Comparison of ENCODE assay signal across 9 mouse cellular contexts in genomic region chr7:105256656-105257055, GRCm38 (mm10). TPM values are rescaled to one million over a fixed set of nuclear protein-coding genes. Genes with fewer than 3 reads are reported as not detected.
DNase-seq lines count a peak whose midpoint lies in the region; ATAC-seq and TF ChIP-seq lines count a peak whose summit lies in the region.
"Had no signal": no experiment of that assay in that cellular context is flagged by ENCODE, and none has a peak within 500 bp of the region (broad histone marks: within the 10 kb centered on the region; RNA-seq: fewer than 3 reads in every experiment).

No protein-coding gene starts in this region.

- DNase-seq in ES-CJ7 (ENCODE audit: low read depth, low spot score) = peak; percentile 28
- peak; percentile 16 for DNase-seq in c-Kit-positive CD71-positive TER-119-positive erythroid progenitor cells, embryonic 14.5 days (ENCODE audit: low spot score)
- peak; percentile 6 for DNase-seq in naive thymus-derived CD4-positive, alpha-beta T cell, adult 2 months (ENCODE audit: low read depth)
- DNase-seq in yolk sac, embryonic 10.5 days (ENCODE audit: low spot score) = no peak
- DNase-seq in layer of hippocampus, adult 11-12 months (ENCODE audit: low spot score) = no peak

- H3K4me1 ChIP-seq in intestine, postnatal 0 days (replicated peaks; ENCODE audit: control insufficient read depth, insufficient read depth, low read length) = no peaks in the 10 kb centered on the region
- no peaks in the 10 kb centered on the region for H3K4me1 ChIP-seq in intestine, embryonic 16.5 days (ENCODE audit: control insufficient read depth, insufficient read depth, low read length)

- H3K4me2 ChIP-seq in intestine, postnatal 0 days (replicated peaks; ENCODE audit: low read depth) = no peak overlapping the region
- no peak overlapping the region for H3K4me2 ChIP-seq in intestine, embryonic 16.5 days (ENCODE audit: low read depth, low read length)

- no peaks in the 10 kb centered on the region for H3K9me3 ChIP-seq in intestine, postnatal 0 days (ENCODE audit: control insufficient read depth)
- H3K9me3 ChIP-seq in intestine, embryonic 16.5 days (ENCODE audit: control insufficient read depth, low read length) = no peaks in the 10 kb centered on the region

- H3K27me3 ChIP-seq in intestine, postnatal 0 days (replicated peaks; ENCODE audit: control insufficient read depth, insufficient read depth, low read length) = no peaks in the 10 kb centered on the region
- H3K27me3 ChIP-seq in intestine, embryonic 16.5 days (replicated peaks; ENCODE audit: control insufficient read depth, insufficient read depth, low read length) = no peaks in the 10 kb centered on the region

- H3K9ac ChIP-seq in intestine, postnatal 0 days (ENCODE audit: low read depth, low read length) = no peak overlapping the region
- no peak overlapping the region for H3K9ac ChIP-seq in intestine, embryonic 16.5 days (ENCODE audit: low read depth, low read length)

- ATAC-seq in intestine, postnatal 0 days = no peak
- no peak for ATAC-seq in intestine, embryonic 16.5 days
- no peak for ATAC-seq in inflammation-experienced regulatory T-cells, adult 6 months

- TF ChIP-seq CTCF in intestine, postnatal 0 days (IDR thresholded peaks at IDR 0.05; ENCODE audit: low read depth) = peak; percentile 56

- WGBS in intestine, postnatal 0 days = 67% methylated on average over 5 of the region's 5 CpGs
- WGBS in intestine, embryonic 16.5 days = 68% methylated on average over 5 of the region's 5 CpGs

- no peak overlapping the region for H3K27ac ChIP-seq in intestine, postnatal 0 days (ENCODE audit: low read depth, low read length)
- H3K27ac ChIP-seq in intestine, embryonic 16.5 days (ENCODE audit: low read length) = no peak overlapping the region

- H3K4me3 ChIP-seq in intestine, postnatal 0 days (ENCODE audit: low read depth, low read length) = no peak overlapping the region
- H3K4me3 ChIP-seq in intestine, embryonic 16.5 days (ENCODE audit: low read length) = no peak overlapping the region

- H3K36me3 ChIP-seq in intestine, postnatal 0 days (ENCODE audit: control insufficient read depth, insufficient read depth) = no peaks in the 10 kb centered on the region
- H3K36me3 ChIP-seq in intestine, embryonic 16.5 days (ENCODE audit: control insufficient read depth, insufficient read depth, low read length) = no peaks in the 10 kb centered on the region

RNA-seq across cellular contexts. Expression of gene Olfr688, which starts 31.2 kb away (rescaled TPM):
- polyA plus RNA-seq in intestine, postnatal 0 days (2015; fragmentation: Nextera tagmentation; extraction: Ambion mirVana) = not detected in 2 replicates
- polyA plus RNA-seq in intestine, embryonic 16.5 days (2015; fragmentation: Nextera tagmentation; extraction: Ambion mirVana) = not detected in 2 replicates
- polyA plus RNA-seq in inflammation-experienced regulatory T-cells, adult 6 months (2017; shearing (Covaris generic)) = not detected
- polyA plus RNA-seq: neural tube, embryonic 14.5 days had no signal

RNA-seq across cellular contexts. Expression of gene Olfr686, which starts 49.4 kb away (rescaled TPM):
- not detected in 2 replicates for polyA plus RNA-seq in intestine, postnatal 0 days (2015; fragmentation: Nextera tagmentation; extraction: Ambion mirVana)
- not detected in 2 replicates for polyA plus RNA-seq in intestine, embryonic 16.5 days (2015; fragmentation: Nextera tagmentation; extraction: Ambion mirVana)
- not detected for polyA plus RNA-seq in inflammation-experienced regulatory T-cells, adult 6 months (2017; shearing (Covaris generic))
- polyA plus RNA-seq: neural tube, embryonic 14.5 days had no signal

RNA-seq across cellular contexts. Expression of gene Olfr689, which starts 54.3 kb away (rescaled TPM):
- polyA plus RNA-seq in intestine, postnatal 0 days (2015; fragmentation: Nextera tagmentation; extraction: Ambion mirVana) = not detected in 2 replicates
- not detected in 2 replicates for polyA plus RNA-seq in intestine, embryonic 16.5 days (2015; fragmentation: Nextera tagmentation; extraction: Ambion mirVana)
- not detected for polyA plus RNA-seq in inflammation-experienced regulatory T-cells, adult 6 months (2017; shearing (Covaris generic))
- polyA plus RNA-seq: neural tube, embryonic 14.5 days had no signal

Comparison
In these comparisons a context has a peak if more than half of its experiments do, and no peak if none do; other contexts are left out.
1. DNase-seq: peak in ES-CJ7 (single experiment), c-Kit-positive CD71-positive TER-119-positive erythroid progenitor cells, embryonic 14.5 days (single experiment) and naive thymus-derived CD4-positive, alpha-beta T cell, adult 2 months (single experiment); none in yolk sac, embryonic 10.5 days (single experiment) and layer of hippocampus, adult 11-12 months (single experiment).